Comparison of ENCODE assay signal across 1 mouse cellular context in the genomic region with DNA sequence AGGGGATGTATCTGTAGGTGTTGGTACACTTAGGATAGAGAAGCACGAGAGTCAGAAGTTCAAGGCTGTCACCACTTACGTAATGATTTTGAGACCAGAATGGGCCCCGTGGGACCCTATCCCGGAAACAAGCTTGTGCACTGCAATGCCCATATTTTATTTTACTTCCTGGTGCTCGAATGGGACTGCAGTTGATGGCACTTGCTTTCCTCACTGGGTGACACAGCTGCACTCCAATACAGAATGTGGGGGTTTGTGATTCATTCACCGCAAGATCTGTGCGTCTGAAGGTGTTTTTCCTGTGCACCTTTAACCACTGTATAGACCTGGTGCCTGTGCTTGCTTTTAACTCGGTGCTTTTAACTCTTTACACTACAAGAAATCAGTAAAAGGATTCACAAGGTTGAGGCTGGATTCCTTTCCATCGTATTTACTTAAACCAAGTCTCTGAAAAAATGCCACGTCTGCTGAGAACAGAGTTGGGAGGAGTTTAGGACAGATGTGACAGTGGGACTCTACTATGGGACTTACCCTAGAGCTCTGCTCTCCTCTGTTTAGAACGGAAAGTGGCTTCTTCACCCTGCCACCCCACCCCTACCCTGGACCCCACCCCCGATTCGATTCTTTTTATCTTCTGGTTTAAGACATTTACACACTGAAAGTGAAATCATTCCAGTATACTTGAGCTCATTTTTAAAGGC.
TF ChIP-seq lines count a peak whose summit lies in the region.

No protein-coding gene starts in this region.

TF ChIP-seq in CH12.LX, 34 proteins besides CTCF, POLR2A, EP300 and RAD21 (continued from another document):
- TF ChIP-seq ELF1 (IDR thresholded peaks at IDR 0.05; ENCODE audit: low read depth, low read length) (peak; percentile 86), MAX (IDR thresholded peaks at IDR 0.05; ENCODE audit: low read length) (peak; percentile 70), NELFE (IDR thresholded peaks at IDR 0.05; ENCODE audit: low read depth, low read length) (peak; percentile 55), GABPA (IDR thresholded peaks at IDR 0.05; ENCODE audit: insufficient replicate concordance, low read depth, low read length) (no peak), MEF2A (IDR thresholded peaks at IDR 0.05; ENCODE audit: borderline replicate concordance, low read depth, low read length) (0 out of 2 replicates have a peak, but pooled peaks have one; percentile 16), SMC3 (IDR thresholded peaks at IDR 0.05; ENCODE audit: low read depth, low read length) (no peak), USF2 (conservative IDR thresholded peaks at IDR 0.05; ENCODE audit: low read depth, low read length) (no peak), PAX5 (IDR thresholded peaks at IDR 0.05; ENCODE audit: low read length) (no peak), HCFC1 (IDR thresholded peaks at IDR 0.05; ENCODE audit: low read depth, low read length) (no peak; the same call in 1 of the 2 replicates), POLR2AphosphoS2 (IDR thresholded peaks at IDR 0.05; ENCODE audit: low read depth, low read length) (no peak; the same call in 1 of the 2 replicates), E2F4 (IDR thresholded peaks at IDR 0.05; ENCODE audit: insufficient replicate concordance, low read depth, low read length) (no peak), JUND (conservative IDR thresholded peaks at IDR 0.05; ENCODE audit: low read depth, low read length) (peak; percentile 44), IRF4 (IDR thresholded peaks at IDR 0.05; ENCODE audit: low read depth, low read length) (peak; percentile 30)
